Mouse (Mus musculus) erythroblast, adult 5-6 weeks (primary cell): ENCODE measurements around the gene 1700020N01Rik. TPM values are rescaled to one million over a fixed set of nuclear protein-coding genes. Genes with fewer than 3 reads are reported as not detected.

Experiments used
- ATAC-seq: replicated peaks from 2 replicates; pipeline ENCODE4 v1.8.0; 2016; ENCODE audit warnings: moderate number of reproducible peaks, mild to moderate bottlenecking, moderate TSS enrichment, inconsistent platforms; ENCODE audit not compliant: poor library complexity, low FRiP score, severe bottlenecking
- total RNA-seq, 2 experiments: library from RNA; stranded (forward) in 1 of 2; stranded (reverse) in 1 of 2; fragments of 150-400 nt in 1 of 2; fragments of 200-764, 138-1000 nt in 1 of 2; gene quantifications; 2 replicates each; pipeline versions ENCODE4 v1.2.3 to v1.2.4; 2015 to 2017; ENCODE audit warnings: low replicate concordance in 2 of 2

Gene 1700020N01Rik
- total RNA-seq, 2 experiments from 2014 or later, result not detected

DNA sequence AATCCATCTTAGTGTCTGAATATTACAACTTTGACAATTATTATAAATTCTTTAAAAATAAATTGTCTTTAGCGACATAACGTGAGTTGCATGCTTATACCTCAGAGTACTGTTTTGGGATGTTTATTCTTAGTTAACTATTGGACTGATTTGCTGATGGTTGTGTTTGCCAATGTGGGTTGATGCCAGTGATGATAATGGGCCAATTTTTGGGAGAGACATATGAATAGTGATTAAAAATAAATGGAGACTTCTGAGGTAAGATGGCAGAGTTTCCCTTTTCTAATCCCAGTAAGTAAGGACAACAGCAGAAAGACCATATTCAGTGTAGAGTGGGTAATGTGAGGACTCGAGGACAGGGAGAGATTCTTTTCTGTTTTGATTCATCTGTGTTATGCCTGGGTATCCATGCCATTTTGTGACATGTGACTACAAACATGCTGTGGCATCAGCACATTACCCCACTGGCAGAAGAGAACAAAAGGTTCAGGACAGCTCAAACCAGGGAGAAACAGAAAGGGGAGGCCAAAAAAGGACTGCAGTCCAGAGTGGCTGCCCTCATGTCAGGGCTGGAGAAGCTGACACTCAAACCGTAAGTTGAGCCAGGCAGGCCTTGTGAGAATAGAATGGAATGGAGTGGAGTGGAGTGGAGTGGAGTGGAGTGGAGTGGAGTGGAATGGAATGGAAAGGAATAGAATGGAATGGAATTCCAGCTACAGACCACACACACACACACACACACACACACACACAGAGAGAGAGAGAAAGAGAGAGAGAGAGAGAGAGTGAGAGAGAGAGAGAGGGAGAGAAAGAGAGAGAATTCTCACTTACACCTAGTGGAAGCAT is 4.7 kb upstream of the 1700020N01Rik start:
- no peak for ATAC-seq

DNA sequence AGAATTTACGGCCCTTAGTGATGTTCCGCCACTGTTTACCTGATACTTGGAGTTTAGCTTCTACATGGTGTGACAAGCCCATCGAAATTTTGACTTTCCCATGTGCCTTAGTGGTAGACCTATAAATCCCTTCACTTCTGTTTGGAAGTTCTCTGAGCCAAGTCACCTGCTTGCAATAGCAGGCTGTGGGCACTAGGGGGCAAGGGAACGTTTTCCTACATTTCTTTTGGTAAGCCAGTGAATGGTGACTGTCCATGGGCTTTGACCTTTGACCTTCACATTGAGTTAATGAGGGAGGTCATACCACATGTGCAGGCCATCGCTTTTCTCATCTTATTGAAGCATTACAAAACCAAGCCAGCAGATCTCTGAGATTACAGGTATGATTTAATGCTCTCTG is 8.0 kb downstream of the 1700020N01Rik start:
- no peak for ATAC-seq

DNA sequence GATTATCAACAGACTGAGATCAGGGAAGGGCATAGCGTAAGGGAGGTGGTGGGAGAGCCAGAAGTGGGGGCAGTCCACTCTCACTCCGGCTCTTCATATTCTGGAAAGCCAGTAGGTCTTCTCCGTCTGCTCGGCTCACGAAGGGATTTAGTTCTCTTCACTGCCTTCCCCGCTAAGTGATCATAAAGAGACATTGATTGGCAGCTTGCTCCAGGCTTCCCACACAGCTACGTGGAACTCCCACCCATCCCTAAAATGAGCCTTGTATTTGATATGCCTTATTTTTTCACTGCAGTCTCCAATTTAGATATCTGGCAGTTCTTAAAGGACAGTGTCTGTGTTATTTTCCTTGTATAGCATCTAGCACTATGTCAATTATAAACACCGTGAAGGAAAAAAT is 11.5 kb downstream of the 1700020N01Rik start:
- no peak for ATAC-seq

DNA sequence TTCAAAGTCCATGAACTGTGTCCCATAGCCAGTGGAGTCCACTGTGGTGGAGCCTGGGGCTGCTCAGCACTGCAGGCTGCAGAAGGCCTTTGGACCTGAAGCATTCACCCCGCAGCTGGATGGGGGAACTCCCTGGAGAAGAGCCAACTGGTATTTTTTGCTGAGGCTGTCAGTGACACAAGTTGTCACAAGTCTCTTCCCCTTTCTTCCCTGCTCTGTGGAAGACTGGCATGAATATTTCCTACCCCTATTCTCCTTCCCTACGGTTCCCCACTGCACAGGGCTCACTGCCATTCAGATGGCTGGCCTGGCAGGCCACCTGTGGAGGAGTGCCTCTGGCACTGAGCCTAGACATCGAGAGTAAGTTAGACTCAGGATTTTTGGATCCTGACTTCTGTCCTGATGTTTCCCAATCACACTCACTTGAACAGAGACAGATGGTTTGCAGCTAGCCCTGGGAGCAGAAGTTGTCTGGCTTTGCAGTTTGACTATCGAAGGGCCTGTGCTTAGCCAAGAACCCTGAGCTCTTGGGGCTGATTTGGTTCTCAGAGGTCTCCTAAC is 12.1 kb downstream of the 1700020N01Rik start:
- no peak for ATAC-seq

DNA sequence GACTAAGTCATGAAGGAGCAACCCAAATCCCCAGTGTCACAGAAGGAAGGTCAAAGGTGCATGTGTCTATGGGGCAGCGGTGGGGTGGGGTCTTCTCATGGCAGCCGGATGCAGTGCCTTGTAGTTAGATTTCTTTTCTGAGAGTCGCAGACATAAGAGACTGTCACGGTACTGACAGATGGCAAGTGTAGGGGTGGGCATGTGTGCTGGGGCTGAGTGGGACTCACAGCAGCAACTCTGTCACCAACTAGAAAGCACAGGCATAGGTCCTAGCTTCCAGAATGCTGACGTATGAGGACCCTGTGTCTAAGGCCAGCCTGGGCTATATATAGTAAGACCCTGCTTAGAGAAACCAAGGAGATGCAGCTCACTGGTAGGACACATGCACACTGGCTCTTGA is 12.7 kb downstream of the 1700020N01Rik start:
- ATAC-seq, result no peak

DNA sequence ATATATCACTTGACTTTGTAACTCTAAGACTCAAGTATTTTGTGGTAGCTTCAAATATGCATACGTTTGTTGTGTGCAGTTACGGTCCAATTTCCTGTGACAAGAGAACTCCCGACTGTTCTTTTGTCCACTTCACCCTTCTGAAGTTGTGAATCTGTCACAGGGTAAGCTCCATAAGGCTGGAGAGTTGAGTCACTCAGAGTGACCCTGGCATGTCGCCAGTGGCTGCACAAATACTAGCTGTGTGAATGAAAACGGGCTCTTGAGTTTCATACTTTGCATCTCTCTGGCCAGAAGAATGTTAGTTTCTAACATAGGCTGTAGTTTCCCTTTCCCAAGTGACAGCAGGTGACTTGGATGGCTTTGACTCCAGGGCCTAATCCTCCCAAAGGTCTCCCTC is 14.0 kb downstream of the 1700020N01Rik start:
- no peak for ATAC-seq

DNA sequence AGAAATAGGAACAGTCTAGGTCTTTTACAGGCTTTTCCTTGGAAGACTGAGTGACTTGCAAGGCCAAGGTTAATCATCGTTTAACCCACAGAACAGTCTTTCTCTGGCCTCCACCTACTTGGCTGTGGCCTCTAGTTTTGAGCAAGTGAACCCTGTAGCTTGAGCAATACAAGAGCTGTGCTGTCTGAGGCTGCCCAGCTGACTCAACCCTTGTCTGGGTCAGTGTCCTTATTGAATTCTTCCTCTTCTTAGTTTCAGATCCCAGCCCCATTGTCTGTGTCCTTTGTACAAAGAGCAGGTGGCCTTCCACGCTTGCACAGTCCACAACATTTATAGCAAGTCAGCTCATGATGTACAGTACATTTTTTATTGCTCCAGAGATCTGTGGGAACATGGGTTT is 16.6 kb downstream of the 1700020N01Rik start:
- no peak for ATAC-seq

DNA sequence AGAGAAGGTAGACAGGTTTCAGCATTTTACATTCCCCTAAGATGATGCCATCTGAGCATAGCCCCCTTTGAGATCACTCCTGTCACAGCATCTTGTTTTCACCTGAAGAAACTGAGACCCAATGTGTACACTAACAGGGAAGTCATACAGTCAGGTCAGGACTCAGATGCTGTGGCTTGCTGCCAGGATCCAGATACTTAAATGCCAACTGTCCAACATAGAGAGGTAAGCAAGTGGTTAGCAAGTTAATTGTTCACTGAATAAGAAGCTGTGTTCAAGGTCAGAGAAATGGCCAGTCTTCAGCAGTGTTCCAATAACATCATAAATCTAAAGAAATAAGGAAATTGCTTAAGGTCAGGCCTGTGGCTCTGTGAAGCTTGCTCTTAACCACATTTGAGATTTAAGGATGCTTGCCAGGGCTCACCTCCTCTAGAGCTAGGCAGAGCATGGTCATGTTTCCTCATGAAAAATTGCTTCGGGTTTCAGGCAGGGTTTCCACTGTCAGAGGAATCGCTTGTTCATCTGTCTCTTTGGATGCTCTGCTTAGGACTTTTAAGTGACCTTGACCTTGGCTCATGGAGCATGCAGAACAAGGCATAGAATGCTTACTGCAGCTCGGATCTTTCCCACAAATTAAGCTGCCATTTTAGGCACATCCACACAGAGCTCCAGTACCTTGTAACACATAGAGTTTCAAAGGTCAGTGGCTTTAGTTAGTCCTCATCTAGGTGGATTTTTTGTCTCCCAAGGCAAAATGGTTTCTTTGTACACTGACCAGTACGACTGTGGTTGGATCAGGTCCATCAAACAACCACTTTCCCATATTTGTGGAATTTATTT is 20.3 kb downstream of the 1700020N01Rik start:
- no peak for ATAC-seq

DNA sequence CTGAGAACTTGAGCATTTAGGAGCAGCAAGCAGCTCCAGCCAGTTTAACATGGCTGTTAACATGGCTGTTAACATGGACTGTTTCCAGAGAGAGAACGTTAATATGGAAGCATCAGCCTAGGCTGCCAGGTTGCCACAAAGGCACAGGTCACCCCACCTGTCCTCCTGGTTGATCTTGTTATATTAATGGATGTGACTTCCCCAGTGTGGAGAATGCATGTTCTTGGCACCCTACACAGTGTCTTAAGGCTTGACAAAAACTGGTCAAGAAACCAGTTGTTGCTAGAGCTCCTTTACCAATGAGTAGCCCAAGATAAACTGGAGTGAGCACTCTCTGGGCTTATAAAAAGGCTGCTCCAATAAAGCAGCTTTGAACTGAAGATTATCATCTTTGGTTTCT is 21.6 kb downstream of the 1700020N01Rik start:
- no peak for ATAC-seq

DNA sequence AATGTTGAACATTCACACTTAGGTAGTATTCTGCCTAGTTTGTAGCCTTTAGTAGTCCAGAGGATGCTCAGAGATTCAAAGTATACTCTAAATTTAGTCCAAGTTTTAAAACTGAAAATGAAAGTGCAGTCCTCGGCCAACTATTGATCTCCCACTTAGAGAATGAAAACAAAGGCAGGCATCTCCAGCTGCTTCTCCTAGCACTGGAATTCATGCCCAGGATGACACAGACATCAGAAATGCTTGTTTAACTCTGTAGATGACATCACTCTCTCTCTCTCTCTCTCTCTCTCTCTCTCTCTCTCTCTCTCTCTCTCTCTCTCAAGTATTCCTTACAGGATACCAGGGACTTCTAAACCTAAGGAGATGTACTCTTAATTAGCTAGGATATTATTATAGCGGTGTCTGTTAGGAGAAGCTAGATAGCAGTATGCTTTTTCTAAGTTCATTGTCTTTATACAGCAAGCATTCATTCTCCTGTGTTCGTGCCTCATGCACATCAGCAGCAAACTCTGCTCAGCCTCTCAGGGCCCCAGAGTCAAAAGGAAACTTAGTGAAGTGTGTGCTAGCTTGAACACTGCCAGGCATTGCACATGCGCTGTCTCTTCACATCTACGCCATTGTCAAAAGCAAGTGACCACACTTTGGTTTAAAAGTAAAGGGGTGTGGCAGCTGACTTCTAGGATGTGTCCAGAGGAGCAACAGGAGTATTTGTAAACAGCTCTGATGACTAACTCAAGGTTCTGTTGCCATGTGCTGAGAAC is 26.0 kb downstream of the 1700020N01Rik start:
- no peak for ATAC-seq

DNA sequence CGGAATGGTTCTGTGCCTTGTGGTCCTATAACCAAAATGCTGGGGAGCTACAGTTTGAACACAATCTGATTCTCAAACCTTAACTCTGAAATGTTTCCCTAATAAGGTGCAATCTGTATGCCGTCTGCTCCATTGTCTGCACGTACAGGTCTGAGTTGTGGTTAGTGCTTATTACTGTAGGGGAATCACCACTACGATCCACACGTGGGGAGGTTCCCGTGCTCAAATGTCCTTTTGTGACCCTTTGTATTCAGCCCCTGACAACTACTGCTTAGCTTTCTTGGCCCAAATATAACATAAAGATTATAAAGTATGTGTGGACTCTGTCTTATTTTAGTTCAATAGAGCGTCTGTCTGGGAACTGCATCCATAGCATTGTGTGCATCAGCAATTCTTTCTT is 29.1 kb downstream of the 1700020N01Rik start:
- no peak for ATAC-seq

DNA sequence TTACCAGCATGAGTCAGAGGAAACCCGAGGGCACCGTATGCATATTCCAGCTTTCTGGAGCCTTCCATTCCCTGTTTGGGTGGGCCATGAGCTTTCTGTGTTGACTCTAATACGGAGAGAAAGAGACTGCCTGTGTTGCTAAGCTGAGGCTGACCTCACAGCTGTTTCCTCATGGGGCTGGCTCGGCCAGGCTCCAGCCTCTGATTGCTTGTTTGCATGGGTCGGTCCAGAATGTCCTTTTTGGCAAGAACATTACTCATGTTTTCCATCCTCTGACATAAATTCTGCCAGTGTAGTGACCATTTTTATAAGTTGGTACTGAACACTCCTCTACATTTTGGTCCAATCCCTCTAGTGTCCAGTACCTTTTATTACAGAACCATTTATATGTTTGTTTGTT is 35.6 kb downstream of the 1700020N01Rik start:
- ATAC-seq, result no peak

DNA sequence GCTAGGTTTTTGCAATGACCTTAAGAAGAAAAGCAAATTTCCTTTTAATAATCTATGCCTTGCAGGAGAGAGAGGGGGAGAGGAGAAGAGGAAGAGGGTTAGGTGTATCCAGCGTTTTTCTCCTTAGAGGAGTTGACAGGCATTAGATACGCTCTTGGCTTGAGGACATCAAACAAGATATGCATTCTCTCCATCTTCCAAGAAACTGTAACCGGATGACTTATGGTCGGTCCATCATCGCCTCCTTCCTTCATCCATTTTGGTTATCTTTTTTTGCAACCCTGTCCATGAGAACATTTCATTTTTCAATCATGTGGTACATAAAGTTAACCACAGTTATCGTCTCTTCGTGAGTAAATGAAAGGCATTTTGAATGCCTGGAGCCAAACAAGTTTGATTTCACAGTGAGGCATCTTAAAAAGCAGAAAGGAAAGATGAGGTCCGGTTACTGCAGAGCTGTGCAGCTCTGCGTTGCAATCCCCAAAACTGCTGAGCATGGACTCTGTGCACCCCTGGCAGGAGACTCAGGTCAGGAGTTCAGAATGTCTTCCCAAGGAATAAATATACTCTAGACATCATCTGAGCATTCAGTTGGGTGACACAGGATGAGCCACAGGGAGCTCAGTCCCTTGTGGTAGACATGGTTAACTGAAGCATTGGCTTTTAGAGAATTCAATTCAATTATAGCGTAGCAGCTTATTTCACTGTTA is 36.2 kb downstream of the 1700020N01Rik start:
- no peak for ATAC-seq

DNA sequence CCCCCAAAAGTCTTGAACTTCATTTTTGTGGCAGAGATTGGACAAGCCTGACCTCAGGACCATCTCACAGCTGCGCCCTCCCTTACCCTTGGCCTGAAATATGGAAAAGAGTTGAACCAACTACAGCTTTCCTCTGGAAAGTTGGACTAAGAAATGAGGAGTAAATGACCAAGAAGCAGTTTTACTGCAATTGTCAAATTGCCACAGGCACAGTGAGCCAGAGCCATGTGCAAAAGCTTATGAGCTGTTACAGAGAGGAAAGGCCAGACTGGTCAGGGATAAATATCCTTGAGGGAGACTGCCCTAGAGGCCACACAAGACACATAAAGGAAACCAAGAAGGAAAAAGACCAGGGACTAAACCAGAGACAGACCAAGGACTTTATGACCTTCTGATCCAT is 38.5 kb downstream of the 1700020N01Rik start:
- ATAC-seq, result no peak

DNA sequence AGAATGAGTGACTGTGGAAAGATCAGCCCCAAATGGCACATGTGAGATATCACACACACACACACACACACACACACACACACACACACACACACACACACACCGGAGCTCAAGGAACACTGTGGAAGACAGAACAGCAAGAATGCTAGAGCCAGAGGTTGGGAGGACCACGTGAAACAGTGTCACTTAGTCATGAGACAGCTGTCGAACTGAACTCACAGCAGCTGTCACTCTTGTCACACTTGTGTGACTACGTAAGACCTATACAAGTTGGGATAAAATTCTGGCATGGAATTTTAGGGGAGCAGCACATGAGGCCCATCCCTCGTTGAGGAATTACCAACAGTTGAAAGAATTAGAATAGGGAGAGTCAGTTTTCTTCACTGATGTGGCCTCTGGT is 39.7 kb downstream of the 1700020N01Rik start:
- ATAC-seq, result no peak

DNA sequence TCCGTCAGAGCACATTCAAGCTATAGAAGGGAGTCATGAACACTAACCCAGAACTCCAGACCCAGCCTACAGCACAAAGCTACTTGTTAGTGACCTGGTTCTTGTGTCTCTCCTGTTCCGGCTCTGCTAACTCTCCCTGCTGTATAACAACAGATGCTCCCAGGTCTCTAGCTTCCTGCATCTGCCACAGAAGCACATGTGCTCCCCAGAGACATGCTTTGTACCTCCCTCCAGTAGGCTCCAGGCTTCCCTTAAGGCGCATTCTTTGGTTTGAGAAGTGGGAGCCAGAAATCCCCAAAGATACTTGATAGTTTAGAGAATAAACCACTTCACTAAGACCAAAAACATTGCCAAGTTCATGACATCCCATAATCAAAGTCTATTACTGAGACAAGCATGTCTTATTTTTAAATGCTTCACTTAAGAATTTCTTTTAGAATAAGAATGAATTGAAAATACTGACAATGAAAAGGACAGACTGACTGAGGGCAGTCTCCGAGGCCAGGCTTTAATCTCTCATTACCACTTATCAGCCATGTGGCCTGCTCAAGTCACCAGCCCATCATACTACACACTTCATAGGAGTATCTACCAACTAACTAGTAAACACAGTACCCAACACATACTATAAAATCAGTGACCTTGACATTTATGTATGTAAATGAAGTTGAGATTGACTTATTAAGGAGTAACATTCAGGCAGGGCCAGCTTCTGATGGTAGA is 43.2 kb downstream of the 1700020N01Rik start:
- no peak for ATAC-seq

DNA sequence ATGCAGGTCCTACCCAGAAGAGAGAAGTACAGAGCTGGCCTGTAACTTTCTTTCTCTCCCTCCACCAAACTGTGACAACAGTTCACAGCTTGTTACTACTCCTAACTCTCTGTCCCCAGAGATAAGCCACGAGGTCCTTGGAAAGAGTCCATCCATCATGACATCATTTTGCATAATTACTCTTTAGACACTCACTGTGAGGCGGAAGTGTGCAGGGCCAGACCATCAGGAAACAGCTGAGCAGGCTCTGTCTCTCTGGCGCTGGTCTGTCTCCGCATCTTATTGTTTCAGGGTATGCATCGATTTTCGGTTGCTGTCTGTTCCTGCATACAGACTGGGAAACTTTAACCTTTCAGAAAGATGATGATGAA is 43.8 kb downstream of the 1700020N01Rik start:
- no peak for ATAC-seq

DNA sequence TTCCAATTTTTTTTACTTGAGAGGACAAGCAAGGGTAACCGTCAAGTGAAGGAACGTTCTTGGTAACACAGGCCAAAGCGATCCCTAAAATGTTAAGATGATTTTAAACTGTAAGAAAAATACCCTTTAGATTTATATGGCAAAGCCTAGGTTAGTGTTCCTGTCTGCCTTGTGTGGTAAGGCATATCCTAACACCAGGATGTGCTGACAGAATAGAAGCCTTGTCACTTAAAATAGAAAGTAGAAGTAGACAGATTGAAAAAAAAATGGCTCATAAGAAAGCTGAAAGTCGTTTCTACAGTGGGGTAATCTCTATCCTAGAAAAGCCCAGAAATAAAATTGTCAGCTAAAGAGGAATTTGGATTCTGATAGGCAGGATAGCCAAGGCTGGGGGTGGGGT is 58.4 kb downstream of the 1700020N01Rik start:
- ATAC-seq, result no peak
